Mouse (Mus musculus): ENCODE results near the gene Il1f6.

GRCm38 (mm10) chr2:24215118-24215517, at the start of gene Il1f6:
- no peak for TF ChIP-seq CTCF (IDR thresholded peaks at IDR 0.05; ENCODE audit: borderline replicate concordance, control insufficient read depth, extremely low read depth, insufficient read depth, low read length, poor library complexity)
- no peak for TF ChIP-seq POLR2A (IDR thresholded peaks at IDR 0.05; ENCODE audit: control insufficient read depth, extremely low read depth, insufficient read depth, low read length, poor library complexity)

All from thymus, adult 2 months (tissue).